Mouse (Mus musculus): ENCODE results near the gene Ntn3.
A peak's percentile ranks its signal among the peaks of the same experiment; 100 is the strongest.

- TF ChIP-seq CTCF (IDR thresholded peaks at IDR 0.05; ENCODE audit: borderline replicate concordance, extremely low read depth, insufficient read depth, insufficient read length) (0 out of 2 replicates have a peak, but pooled peaks have one; percentile 4), POLR2A (IDR thresholded peaks at IDR 0.05; ENCODE audit: borderline replicate concordance, extremely low read depth, insufficient read depth, insufficient read length, poor library complexity, severe bottlenecking) (peak; percentile 71; the same call in 1 of the 2 replicates)
These were observed 39.8 kb downstream of the Ntn3 start, which contains the start of gene Atp6v0c for GRCm38 (mm10) chr17:24169317-24170065.
